Mouse (Mus musculus) midbrain, embryonic 16.5 days (tissue): ENCODE measurements at regions not wholly inside any gene's neighbourhood (a gene's known extent, or its start where the extent isn't known, plus 50 kb on each side); places are given as distances from the start of the nearest gene placed in this dataset.

Experiments
- ATAC-seq: fragments of 200-750 bp; cut with Nextera tagmentation; 2 replicates; pipeline ENCODE4 v1.8.0; 2017; ENCODE audit warnings: moderate TSS enrichment
- H3K27ac ChIP-seq: fragments of 300-500 bp; sonication (generic); 2 replicates; pipeline ENCODE4 v1.5.1; 2014; ENCODE audit warnings: mild to moderate bottlenecking, low read length, mixed read lengths
- H3K27me3 ChIP-seq: fragments of 300-500 bp; sonication (generic); 2 replicates; pipeline ENCODE4 v1.6.1; 2014; ENCODE audit warnings: low read depth, low read length, mixed read lengths; ENCODE audit not compliant: control insufficient read depth, insufficient read depth
- H3K36me3 ChIP-seq: fragments of 300-500 bp; sonication (generic); 2 replicates; pipeline ENCODE4 v1.6.1; 2014; ENCODE audit warnings: mild to moderate bottlenecking, low read length, moderate library complexity, mixed read lengths; ENCODE audit not compliant: control insufficient read depth, insufficient read depth
- H3K4me1 ChIP-seq: fragments of 300-500 bp; sonication (generic); 2 replicates; pipeline ENCODE4 v1.6.1; 2014; ENCODE audit warnings: mild to moderate bottlenecking, low read length, mixed read lengths; ENCODE audit not compliant: control insufficient read depth, insufficient read depth
- H3K4me2 ChIP-seq: fragments of 300-500 bp; sonication (generic); 2 replicates; pipeline ENCODE4 v1.6.1; 2014; ENCODE audit warnings: mild to moderate bottlenecking, low read length, mixed read lengths
- H3K4me3 ChIP-seq: fragments of 300-500 bp; sonication (generic); 2 replicates; pipeline ENCODE4 v1.5.1; 2014; ENCODE audit warnings: low read depth, mild to moderate bottlenecking, low read length, moderate library complexity, mixed read lengths
- H3K9ac ChIP-seq: fragments of 300-500 bp; sonication (generic); 2 replicates; pipeline ENCODE4 v1.6.1; 2014; ENCODE audit warnings: low read depth, low read length, mixed read lengths
- H3K9me3 ChIP-seq: fragments of 300-500 bp; sonication (generic); replicated peaks from 2 replicates; pipeline ENCODE4 v1.6.1; 2014; ENCODE audit warnings: mild to moderate bottlenecking, low read length, mixed read lengths; ENCODE audit not compliant: control insufficient read depth, poor library complexity, severe bottlenecking
- WGBS: fragments of 180-500 bp; shearing (Covaris S2); extraction: QIAGEN DNeasy Blood & Tissue Kit; methylation state at CpG from one replicate; pipeline ENCODE4 v1.1.7; 2014; 5-methylcytosine and 5-hydroxymethylcytosine counted together

DNA sequence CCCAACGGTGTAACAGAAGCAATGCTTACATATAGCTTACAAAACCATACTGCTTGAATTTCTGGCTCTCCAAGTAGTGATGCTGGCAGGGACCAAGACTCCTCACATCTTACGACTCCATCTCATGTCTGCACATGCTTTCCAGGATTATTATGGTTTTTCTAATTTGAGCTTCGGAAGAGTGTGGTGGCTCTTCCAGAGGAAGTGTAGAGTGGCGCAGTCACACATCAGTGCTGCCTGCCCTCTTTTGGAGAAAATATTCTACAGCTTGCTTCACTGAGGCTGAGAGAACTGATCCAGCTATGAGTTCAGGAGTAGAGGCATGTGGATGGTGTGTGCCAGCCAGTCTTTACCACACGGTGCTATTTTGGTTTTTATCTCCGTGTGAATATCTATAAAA lies 217.4 kb downstream of the Otol1 start:
- WGBS, result 96% methylated on average over 6 of the region's 6 CpGs
- no peak for ATAC-seq
- H3K9ac ChIP-seq, result no peak overlapping the region
- no peaks in the 10 kb centered on the region for H3K27me3 ChIP-seq
- no peaks in the 10 kb centered on the region for H3K36me3 ChIP-seq
- no peaks in the 10 kb centered on the region for H3K9me3 ChIP-seq
- no peak overlapping the region for H3K4me3 ChIP-seq
- no peaks in the 10 kb centered on the region for H3K4me1 ChIP-seq
- H3K4me2 ChIP-seq, result no peak overlapping the region
- H3K27ac ChIP-seq, result no peak overlapping the region

DNA sequence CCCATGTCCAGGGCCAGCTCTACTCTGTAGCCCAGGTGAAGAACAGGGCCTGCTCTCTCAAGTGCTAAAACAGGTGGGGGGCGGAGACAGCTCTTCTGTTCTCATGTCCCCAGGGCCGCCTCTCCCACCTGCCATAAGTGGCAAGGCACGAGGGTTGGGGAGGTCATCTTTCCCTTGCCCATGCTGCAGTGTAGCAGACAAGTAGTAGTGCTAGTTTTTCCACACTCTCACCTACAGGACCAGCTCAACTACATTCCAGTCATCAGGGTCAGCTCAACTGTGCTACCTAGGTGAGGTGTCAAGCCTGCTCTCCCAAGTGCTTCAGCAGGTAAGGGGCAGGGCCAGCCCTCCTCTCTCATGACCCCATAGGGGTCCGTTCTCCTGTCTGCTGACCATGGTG lies 219.8 kb downstream of the Otol1 start:
- H3K4me1 ChIP-seq, result no peaks in the 10 kb centered on the region
- H3K4me3 ChIP-seq, result no peak overlapping the region
- H3K27me3 ChIP-seq, result no peaks in the 10 kb centered on the region
- no peak overlapping the region for H3K4me2 ChIP-seq
- 95% methylated on average over 4 of the region's 4 CpGs for WGBS
- H3K9me3 ChIP-seq, result no peaks in the 10 kb centered on the region
- H3K9ac ChIP-seq, result no peak overlapping the region
- ATAC-seq, result no peak
- no peak overlapping the region for H3K27ac ChIP-seq
- no peaks in the 10 kb centered on the region for H3K36me3 ChIP-seq

DNA sequence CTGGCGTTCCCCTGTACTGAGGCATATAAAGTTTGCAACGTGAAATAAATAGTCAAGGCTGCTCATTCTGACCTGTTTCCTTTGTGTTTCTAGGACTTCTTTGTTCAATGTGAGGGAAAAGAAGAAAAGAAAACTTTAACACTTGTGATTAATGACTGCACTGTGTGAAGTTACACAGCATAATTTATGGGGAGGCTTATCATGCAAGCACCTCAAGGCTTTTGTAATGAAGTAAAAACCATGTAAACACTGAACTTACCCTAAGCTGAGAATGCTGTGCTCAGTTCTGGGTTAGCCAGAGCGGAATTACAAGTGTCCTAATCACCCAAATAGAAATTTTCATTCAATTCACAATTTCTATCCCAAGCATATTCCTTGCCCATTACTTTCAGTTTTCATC lies 241.2 kb downstream of the Otol1 start:
- Histone ChIP-seq H3K4me1 (no peaks in the 10 kb centered on the region), H3K36me3 (no peaks in the 10 kb centered on the region), H3K27ac (no peak overlapping the region), H3K27me3 (no peaks in the 10 kb centered on the region), H3K9ac (no peak overlapping the region), H3K9me3 (no peaks in the 10 kb centered on the region), H3K4me3 (no peak overlapping the region), H3K4me2 (no peak overlapping the region)
- WGBS, result 49% methylated on average over 3 of the region's 3 CpGs
- ATAC-seq, result no peak

DNA sequence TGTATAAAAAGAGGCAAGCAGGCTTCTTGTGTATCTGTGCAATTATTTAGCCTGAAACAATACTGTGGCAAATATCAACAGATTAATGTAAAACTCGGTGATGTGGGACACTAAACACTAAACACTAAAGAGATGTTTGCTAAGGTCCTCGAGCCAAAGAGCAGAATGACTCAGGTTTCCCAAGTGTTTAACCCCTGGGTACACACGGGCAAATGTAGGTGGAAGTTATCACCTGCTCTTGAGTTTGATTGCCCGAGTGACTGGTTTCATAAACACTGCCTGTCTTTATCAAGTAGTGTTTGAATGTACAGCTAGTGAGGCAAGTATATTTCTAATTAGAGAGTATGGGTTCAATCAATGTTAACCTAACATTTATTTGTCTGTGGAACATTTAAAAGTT lies 242.5 kb downstream of the Otol1 start:
- H3K9me3 ChIP-seq, result no peaks in the 10 kb centered on the region
- no peak overlapping the region for H3K27ac ChIP-seq
- 87% methylated on average over 4 of the region's 4 CpGs for WGBS
- H3K9ac ChIP-seq, result no peak overlapping the region
- no peak overlapping the region for H3K4me2 ChIP-seq
- no peaks in the 10 kb centered on the region for H3K36me3 ChIP-seq
- H3K4me1 ChIP-seq, result no peaks in the 10 kb centered on the region
- no peak for ATAC-seq
- no peaks in the 10 kb centered on the region for H3K27me3 ChIP-seq
- no peak overlapping the region for H3K4me3 ChIP-seq

DNA sequence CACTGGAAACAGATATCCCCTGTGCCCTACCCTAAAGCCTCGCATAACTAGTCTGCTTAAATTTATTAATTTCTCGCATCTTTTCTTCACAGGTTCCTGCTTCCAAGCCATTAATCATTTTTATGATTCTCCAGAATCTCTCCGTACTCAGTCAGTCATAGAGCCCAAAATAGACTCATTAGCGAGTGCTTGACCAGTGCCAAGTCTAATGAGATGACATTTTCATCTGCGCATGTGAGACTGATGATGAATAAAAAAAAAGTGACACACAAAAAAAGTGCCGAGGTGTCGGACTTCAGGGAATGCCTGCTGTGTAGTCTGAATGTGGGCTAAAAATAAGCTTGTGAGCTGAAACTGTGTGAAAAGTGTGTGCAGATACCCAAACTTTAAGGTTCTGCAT lies 243.3 kb downstream of the Otol1 start:
- ATAC-seq, result no peak
- no peak overlapping the region for H3K4me2 ChIP-seq

DNA sequence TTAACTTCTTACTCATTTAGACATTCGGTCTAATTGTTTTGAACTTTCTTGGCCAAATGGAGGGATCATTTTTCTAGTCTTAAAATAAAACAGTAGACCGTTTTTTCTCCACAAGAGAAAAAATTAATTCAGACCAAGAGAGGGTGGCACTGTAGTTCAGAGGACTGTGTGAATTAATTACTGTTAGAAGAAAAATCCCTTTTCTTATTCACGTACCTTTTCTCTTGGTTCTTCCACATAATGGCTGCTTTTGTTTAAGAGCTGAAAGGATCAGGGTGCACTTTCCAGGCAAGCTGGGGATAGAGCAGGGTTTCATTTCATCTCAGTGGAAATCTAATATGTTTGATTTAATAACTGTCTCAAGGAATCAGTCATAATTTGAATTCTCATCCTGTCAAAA lies 255.9 kb downstream of the Otol1 start:
- H3K4me3 ChIP-seq, result no peak overlapping the region
- no peak overlapping the region for H3K27ac ChIP-seq
- H3K4me1 ChIP-seq, result no peaks in the 10 kb centered on the region
- H3K27me3 ChIP-seq, result no peaks in the 10 kb centered on the region
- 36% methylated on average over 3 of the region's 3 CpGs for WGBS
- H3K9ac ChIP-seq, result no peak overlapping the region
- no peaks in the 10 kb centered on the region for H3K36me3 ChIP-seq
- no peak overlapping the region for H3K4me2 ChIP-seq
- H3K9me3 ChIP-seq, result no peaks in the 10 kb centered on the region
- ATAC-seq, result no peak

More for the DNA sequence above, 243.3 kb downstream of the Otol1 start:
- no peaks in the 10 kb centered on the region for H3K36me3 ChIP-seq
- no peaks in the 10 kb centered on the region for H3K9me3 ChIP-seq
- no peaks in the 10 kb centered on the region for H3K27me3 ChIP-seq
- no peak overlapping the region for H3K9ac ChIP-seq
- H3K4me1 ChIP-seq, result no peaks in the 10 kb centered on the region
- H3K27ac ChIP-seq, result no peak overlapping the region
- H3K4me3 ChIP-seq, result no peak overlapping the region
- WGBS, result 76% methylated on average over 7 of the region's 7 CpGs

DNA sequence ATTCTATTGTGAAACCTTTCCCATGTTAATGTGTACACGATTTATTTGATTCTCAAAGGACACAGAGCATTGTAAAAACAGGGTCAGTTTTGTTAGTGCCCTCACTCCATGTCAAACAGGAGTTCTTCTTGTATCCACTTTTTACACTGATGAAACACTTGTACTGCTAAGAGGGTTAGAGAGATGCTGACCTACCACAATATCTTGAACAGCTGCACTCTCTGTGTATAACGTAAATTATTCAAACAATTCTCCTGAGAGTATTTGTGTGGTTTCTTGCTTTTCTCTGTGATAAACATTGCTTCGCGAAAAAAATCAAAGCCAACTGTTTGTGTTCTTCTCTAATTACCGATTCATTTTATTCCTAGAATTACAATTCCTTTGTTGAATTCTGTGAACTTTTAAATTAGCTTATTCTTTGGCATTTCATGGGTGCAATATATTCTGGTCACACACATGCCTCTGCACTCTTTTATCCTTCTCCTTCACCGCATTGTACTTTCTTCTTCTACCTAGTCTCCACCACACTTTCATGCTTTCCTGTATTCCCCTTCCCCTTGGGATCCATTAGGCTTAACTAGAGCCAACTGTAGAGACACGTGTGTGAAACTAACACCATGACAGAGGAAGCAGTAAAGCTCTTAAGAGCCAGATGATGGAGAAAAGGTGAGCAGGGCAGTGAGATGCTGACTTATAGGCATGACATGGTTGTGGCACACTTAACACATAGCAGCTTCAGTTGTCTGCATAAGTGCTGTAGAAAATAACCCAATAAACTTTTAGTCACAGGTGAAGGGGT lies 281.4 kb downstream of the Otol1 start:
- Histone ChIP-seq H3K4me1 (no peaks in the 10 kb centered on the region), H3K9ac (no peak overlapping the region), H3K27ac (no peak overlapping the region), H3K4me3 (no peak overlapping the region), H3K9me3 (no peaks in the 10 kb centered on the region), H3K36me3 (no peaks in the 10 kb centered on the region), H3K27me3 (no peaks in the 10 kb centered on the region), H3K4me2 (no peak overlapping the region)
- WGBS, result 49% methylated on average over 7 of the region's 7 CpGs
- ATAC-seq, result no peak

DNA sequence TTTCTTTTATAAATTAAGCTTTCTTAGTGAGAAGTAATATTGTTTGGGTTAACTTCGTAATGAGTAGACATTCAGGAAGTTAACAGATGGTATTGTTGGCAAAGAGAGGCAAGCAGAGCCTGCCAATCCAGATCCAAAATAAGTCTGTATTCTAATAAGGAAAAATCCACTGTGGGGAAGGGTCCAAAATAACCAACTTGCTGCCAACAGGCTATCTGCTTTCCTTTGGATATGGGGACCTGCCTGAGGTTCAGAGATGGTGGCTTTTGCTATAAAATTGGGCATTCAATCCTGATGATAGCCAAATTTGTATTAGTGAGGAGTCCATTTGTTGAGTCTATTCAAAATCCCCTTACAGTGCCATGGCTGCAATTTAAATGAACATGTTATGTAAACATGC lies 300.1 kb downstream of the Otol1 start:
- no peak for ATAC-seq
- Histone ChIP-seq H3K4me2 (no peak overlapping the region), H3K27me3 (no peaks in the 10 kb centered on the region), H3K9me3 (no peaks in the 10 kb centered on the region), H3K27ac (no peak overlapping the region), H3K36me3 (no peaks in the 10 kb centered on the region), H3K4me3 (no peak overlapping the region), H3K4me1 (no peaks in the 10 kb centered on the region), H3K9ac (no peak overlapping the region)
- WGBS, result 92% methylated on average over 1 of the region's 1 CpGs

DNA sequence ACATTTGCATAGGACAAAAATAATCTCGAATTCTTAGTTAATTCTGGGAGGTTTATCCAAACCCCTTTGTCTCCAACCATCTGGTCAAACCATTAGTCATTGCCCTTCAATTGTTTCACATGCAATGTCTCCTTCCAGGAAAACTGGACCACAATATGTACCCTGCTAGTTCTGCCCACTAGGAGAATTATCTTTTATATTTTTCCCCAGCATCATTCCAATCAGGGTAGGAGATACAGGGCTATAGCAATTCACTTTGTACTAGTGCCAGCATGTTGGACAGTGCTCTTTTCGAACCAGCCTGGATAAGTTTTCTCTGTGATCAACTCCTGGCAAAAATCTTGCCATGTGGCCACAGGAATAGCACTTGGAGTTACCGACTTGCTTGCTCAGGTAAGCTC lies 300.6 kb downstream of the Otol1 start:
- H3K9ac ChIP-seq, result no peak overlapping the region
- H3K4me1 ChIP-seq, result no peaks in the 10 kb centered on the region
- ATAC-seq, result no peak
- H3K9me3 ChIP-seq, result no peaks in the 10 kb centered on the region
- H3K36me3 ChIP-seq, result no peaks in the 10 kb centered on the region
- no peak overlapping the region for H3K4me2 ChIP-seq
- 82% methylated on average over 3 of the region's 3 CpGs for WGBS
- no peak overlapping the region for H3K27ac ChIP-seq
- no peaks in the 10 kb centered on the region for H3K27me3 ChIP-seq
- H3K4me3 ChIP-seq, result no peak overlapping the region
